Mouse (Mus musculus) ES-E14 (cell line): ENCODE data around the gene Olfr316.

Experiments used
- HCFC1 ChIP-seq: IDR thresholded peaks from 2 replicates; pipeline ENCODE4 v1.6.1; 2012; ENCODE audit warnings: low read length, inconsistent platforms, borderline replicate concordance; ENCODE audit not compliant: insufficient read depth
- MAFK ChIP-seq: IDR thresholded peaks from 2 replicates; pipeline ENCODE4 v1.6.1; 2014; ENCODE audit warnings: mild to moderate bottlenecking, low read depth, low read length, inconsistent platforms; ENCODE audit not compliant: insufficient read depth
- ZC3H11A ChIP-seq: IDR thresholded peaks from 2 replicates; pipeline ENCODE4 v1.6.1; 2012; ENCODE audit warnings: low read depth, mild to moderate bottlenecking, inconsistent platforms, low read length, borderline replicate concordance

DNA sequence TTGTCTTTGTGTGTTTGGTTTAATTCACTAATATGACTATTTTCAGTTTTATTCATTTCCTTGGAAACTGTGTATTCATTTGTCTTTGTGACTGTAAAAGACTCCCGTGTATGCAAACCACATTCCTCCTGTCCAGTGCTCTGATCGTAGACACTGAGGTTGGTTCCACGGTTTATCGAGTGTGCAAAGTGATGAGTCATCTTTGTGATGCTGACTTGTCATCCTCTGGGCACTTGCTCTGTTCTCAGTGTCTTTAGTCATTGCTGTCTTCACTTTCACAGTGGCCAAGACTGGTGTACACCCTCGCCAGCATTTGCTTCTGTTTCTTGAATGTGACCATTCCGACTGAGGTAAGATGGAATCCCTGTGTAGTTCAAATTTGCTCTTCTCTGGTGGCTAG is 38.1 kb downstream of the Olfr316 start:
- TF ChIP-seq MAFK (peak; percentile 42; the same call in 1 of the 2 replicates), ZC3H11A (no peak), HCFC1 (no peak)
